Mouse (Mus musculus) kidney, adult 2 months (tissue): ENCODE measurements around the gene Rest.

Source experiments
- CTCF ChIP-seq: fragments of 200-500 bp; conservative IDR thresholded peaks from 2 replicates; pipeline ENCODE4 v1.5.1; 2011; ENCODE audit warnings: low read depth, mild to moderate bottlenecking, control low read depth, low read length, moderate library complexity, mixed read lengths; ENCODE audit not compliant: insufficient read depth, insufficient read length
- POLR2A ChIP-seq: fragments of 200-500 bp; IDR thresholded peaks from one replicate; pipeline ENCODE4 v1.6.1; 2011; ENCODE audit warnings: low read depth, low read length, control low read depth

- TF ChIP-seq CTCF (no peak), POLR2A (no peak)
These were observed 17.0 kb downstream of the Rest start for GRCm38 (mm10) chr5:77282242-77282641.
